Mouse (Mus musculus) left cerebral cortex, postnatal 4 days (tissue): ENCODE measurements at regions not wholly inside any gene's neighbourhood (a gene's known extent, or its start where the extent isn't known, plus 50 kb on each side); places are given as distances from the start of the nearest gene placed in this dataset.
A peak's percentile ranks its signal among the peaks of the same experiment; 100 is the strongest.

Source experiments
- DNase-seq: peaks from one replicate; pipeline ENCODE4 v3.0.0-alpha.2; 2022
- intact Hi-C: fragments of 180-260 bp; cut with DNase I; formaldehyde crosslinking; loops from one replicate; pipeline ENCODE4 v1.15.1; 2025

DNA sequence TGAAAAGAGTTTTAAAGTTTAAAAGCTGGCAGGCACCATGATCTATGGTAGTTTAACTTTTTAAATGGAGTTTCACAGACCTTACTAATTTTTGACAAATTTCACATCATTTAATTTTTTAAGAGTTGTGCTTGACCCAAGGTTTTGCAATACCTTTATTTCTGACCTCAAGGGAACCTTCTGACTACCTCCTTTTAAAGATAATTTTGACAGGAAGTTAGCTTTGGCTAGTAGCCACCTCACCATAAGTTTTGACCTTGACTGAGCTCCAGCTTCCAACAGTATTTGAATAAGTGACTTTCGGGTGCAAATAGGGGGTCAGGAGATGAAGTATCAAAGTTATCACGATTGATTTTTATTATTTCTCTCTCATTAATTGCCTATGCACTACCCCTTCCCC is 149.9 kb downstream of the Rpl36a-ps1 start:
- intact Hi-C loops, result no loop called here
- no peak for DNase-seq

DNA sequence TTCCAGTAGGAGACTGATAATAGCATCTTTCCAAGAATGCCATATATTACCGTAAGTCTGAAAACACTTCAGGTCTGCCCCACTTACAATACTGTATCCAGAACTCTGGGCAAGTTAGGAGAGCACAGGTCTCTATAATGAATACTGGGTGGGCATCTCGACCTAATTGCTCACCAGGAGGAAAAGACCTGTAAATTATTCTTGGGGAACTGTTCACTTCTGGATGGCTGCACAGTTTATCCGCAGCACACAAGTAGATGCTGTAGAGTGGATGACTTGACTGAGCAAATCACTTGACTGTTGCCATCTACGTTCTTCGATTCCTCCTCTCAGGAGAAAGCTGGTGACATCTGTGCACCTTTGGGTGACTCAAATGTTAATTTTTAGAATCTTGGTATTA is 159.8 kb downstream of the Rpl36a-ps1 start:
- DNase-seq, result no peak
- intact Hi-C loops, result no loop called here

DNA sequence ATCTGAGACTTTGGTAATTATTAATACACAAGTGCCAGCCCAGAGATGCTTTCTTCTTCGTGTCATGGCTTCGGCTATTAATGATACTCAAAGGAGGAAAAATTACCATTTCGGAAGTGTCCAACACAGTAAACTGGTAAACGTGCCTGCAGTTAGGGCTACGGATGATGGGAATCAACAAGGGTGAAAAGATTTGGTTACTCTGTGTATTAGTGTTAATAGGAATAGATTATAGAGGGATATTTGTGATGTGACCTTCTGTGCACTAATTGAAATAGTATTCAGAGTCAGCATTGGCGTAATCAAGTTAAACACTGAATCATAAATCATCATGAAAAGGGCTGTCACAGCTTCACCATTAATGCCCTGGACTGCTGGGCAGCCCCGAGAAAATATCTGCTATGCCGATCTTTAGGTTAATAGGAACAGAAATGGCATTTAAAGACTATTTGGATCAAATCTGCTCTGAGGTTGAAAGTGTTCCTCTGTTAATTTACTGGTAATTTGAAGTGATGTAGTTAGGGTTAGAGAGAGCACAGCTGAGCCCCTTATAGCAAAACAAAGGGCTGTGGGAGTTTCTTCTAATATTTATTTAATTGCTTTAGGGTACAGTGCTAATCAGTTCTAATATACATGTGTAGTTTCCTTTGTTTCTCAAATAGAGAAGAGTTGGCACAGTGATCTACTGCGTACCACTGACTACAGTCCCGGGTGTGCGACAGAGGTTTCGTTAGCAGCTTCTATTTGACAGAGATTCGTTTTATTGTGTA is 160.7 kb downstream of the Rpl36a-ps1 start:
- intact Hi-C loops, result no loop called here
- no peak for DNase-seq

DNA sequence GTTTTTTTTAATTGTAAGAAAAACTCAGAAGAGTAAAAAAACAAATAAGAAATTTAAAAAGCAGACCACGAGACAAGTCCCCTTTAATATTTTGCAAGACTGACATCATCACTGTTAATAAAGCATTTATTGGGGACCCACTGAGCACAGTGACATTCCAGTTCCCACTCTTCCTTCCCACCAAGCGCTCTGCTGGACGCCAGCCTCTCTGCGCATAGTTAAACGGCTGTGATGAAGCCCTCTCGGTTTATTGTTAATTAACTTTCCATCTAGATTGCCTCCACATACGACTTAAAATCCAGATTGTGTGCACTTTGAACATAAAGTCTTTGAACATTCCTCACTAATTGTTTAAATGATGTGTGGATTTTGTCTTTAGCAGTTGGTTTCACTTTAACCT is 161.7 kb downstream of the Rpl36a-ps1 start:
- intact Hi-C loops, result no loop called here
- DNase-seq, result peak; percentile 36

DNA sequence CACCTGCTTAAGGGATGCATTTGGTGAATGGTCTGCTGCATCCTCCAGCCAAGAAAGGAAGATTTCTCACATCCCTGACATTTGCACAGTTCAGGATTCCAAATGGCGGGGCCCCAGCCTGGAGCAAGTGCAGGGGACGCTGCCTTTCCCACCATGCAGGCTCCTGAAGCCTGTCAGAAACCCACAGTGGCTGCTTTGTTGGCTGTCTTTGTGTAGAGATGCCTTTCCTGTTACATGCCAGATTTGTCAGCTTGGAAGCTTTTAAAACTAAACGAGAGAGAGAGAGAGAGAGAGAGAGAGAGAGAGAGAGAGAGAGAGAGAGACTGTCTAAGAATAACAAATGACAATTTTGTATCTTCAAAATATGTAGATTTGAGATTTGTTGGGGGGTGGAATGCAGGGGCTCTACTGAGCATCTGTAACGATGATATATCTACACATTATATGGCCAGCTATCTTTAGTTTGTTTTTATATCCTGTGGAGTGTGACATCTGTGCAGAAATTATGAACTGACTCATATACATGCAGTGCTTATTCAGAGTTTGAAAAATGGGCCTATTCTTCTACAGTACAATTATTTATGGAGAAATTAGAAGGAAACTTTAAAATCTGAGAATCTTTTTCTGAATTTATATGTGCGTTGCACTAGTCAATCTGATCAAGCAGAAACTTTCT is 164.0 kb downstream of the Rpl36a-ps1 start:
- DNase-seq, result peak; percentile 34
- intact Hi-C loops, result no loop called here

DNA sequence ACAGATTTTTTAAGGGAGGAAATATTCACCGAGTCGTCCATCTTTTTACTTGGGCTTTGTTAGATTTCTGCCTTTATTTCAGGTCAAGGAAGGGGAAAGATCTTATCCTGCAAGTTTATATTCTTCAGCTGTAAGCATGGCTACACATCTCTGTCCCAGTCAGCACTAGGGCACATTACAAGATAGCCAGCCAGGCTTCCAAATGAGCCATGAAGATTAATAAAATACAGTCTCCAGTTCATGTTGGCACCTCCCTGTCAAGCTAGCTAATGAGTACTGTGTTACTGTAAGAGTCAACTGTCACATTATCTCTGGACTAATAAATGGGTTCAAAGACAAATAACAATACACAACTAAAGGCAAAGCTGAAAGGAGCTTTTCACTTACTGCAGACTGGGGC is 166.6 kb downstream of the Rpl36a-ps1 start:
- intact Hi-C loops, result no loop called here
- DNase-seq, result no peak

DNA sequence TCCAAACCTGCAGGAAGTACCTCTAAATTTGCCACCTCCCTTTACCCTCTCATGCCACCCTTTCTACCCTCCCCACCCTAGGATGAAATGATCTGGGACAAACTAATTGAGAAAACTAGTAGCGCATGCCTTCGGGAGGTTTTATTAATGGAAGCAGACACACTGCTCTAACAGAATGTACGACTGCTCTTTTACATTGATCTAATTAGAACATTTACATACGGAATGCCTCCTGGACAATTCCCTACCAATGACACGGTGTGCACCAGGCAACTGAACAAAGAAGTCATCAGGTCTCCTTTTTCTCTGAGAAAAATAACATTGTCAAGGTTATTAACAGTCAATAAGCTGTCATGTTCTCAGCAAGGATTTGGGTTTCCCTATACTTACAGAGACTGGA is 180.5 kb downstream of the Rpl36a-ps1 start:
- intact Hi-C loops, result no loop called here
- no peak for DNase-seq

DNA sequence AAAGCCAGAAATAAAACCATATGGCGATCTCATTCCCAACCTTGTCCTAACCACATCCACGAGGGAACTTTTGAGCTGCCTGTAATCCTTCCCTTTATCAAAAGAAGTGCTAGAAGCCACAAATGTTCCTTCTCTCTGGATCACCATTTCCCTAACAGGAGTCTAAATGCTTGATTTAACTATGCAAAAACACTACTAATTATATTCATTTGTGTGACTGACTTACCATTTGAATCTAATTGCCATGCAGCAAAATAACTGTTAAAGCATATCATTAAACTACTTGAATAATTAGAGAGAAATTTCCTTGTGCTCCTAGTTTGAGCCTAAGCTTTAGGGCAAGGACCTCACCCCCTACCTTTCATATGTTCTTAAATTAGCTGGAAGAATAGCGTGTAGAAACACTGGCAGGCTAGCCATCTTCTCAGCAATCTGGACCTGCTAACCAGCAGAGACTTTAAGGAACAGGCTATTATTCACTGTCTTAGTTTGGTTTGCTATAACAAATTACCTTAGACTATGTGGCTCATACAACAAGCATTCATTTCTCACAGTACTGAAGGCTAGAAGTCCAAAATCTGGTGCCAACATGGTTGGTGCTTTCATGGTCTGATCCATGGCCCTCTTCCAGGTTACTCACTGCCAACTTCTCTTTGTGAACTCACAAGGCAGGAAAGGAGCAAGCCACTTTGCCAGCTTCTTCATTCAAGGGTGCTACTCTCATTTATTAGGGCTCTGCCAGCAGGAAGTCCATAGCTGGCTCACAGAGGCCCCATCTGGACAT is 183.7 kb downstream of the Rpl36a-ps1 start:
- DNase-seq, result peak; percentile 71
- intact Hi-C loops, result no loop called here

DNA sequence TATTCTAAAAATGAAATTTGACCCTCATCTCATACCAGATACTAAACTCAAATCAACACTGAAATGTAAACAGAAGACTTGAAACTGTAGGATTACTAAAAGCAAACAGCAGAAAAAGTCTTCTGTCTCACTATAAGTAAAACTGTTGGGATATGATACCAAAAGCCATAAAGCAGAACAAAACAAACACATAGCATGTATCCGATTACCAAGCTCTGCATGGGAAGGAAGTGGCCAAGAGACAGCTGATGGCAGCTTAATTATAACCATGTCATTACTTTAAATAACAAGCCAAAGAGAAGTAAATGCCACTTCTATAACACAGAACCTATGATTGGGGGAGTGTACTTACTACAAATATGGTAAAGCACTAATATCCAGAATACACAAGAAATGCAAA is 186.0 kb downstream of the Rpl36a-ps1 start:
- no peak for DNase-seq
- intact Hi-C loops, result no loop called here

DNA sequence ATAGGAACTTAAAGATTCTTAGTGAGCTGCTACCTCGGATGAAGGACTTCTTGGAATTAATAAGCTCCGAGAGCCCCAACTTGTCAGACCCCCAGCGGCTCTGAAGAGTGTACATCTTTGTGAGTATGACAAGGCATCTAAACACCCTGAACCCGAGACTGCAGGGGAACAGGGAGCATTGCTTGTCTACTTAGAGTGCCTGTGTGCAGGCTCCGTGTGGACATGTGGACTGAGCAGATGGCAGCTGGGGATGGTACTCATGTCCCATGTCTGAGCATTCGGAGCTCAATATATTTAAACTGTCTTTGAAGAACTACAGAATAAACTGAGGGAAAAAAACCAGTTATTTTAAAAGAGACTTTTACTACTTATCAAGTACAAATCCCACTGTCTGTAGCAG is 189.1 kb downstream of the Rpl36a-ps1 start:
- intact Hi-C loops, result no loop called here

DNA sequence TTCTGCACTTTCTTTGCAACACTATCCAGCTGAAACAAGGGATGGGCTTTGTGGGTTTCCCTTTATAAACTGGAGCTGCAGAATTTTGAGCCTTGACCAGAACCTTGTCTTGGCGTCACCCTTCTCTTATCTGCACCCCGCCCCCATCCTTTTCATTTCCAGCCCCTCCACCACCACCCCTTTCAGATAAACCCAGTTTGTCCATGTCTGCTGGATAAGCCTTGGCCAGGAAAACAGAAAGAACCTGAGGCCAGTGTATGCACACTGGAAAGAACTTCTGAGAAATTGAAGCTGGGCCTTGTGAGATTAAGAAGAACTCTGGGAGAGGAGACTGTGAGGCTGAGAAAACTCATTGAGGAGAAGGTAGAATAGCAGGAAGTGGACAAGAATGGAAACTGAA is 192.8 kb downstream of the Rpl36a-ps1 start:
- no peak for DNase-seq
- intact Hi-C loops, result no loop called here

More for the DNA sequence above, 189.1 kb downstream of the Rpl36a-ps1 start:
- no peak for DNase-seq

DNA sequence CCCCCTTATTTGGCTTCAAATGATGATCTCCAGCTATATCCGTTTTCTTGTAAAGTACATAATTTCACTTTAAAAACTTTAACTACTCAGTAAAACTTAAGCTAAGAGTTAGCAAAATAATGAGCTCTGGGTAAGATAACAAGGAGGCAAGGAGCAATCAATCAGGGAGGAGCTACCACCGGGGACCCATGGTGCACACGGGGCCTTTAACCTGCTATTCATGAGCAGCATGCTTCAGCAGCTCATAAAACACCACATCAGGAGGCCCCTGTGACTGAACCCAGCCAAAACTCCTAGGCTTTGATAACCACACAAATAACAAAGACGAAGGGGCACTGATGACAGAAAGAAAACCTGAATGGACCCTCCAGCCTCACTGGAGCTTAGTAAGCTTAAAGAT is 202.1 kb downstream of the Rpl36a-ps1 start:
- DNase-seq, result no peak

DNA sequence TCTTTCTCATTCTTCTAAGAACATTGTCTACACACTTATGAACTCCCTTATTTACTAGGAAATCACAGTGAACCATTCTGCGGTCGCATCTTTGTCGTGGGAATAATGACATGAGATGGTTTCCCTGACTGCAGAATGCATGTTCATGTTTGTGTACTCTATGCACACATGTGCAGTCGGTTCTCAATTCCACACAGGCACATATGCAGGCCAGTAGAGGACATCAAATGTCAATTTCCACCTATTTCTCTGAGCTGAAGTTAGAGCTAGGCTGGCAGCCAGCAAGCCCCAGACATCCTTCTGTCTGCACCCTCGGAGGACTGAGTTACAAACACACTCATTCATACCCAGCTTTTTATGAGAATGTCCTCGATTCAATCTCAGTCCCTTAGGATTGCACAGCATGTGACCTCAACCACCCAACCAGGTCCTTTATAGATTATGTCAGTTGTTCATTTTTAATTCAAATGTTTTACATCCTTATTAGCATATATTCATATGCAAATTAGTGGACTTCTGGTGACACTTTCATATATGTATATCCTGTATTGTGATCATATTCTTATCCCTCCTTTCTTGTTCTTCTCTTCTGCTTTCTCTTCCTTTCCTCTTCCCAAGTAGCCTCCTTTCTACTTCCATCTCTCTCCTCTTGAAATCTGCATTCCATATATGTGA is 202.7 kb downstream of the Rpl36a-ps1 start:
- no peak for DNase-seq
- intact Hi-C loops, result no loop called here

More for the DNA sequence above, 202.1 kb downstream of the Rpl36a-ps1 start:
- intact Hi-C loops, result no loop called here

DNA sequence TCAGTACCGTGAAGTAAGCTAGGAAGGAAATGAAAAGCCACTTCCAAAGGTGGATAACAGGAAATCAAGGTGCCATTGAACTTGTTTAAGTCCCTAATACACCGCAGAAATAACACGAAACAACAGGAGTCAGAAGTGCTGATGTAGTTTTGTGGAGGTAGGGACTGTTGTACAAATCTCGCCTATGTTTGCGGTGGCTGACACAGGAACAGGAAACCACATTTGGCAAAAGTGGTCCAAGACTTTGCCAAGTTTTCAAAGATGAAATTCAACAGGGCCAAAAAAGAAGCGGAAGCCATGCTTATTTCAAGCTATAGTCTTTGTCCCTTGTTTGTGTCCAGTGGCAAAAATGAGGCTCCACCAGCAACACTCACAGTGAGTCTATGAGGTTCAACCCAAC is 204.3 kb downstream of the Rpl36a-ps1 start:
- DNase-seq, result no peak
- intact Hi-C loops, result no loop called here

DNA sequence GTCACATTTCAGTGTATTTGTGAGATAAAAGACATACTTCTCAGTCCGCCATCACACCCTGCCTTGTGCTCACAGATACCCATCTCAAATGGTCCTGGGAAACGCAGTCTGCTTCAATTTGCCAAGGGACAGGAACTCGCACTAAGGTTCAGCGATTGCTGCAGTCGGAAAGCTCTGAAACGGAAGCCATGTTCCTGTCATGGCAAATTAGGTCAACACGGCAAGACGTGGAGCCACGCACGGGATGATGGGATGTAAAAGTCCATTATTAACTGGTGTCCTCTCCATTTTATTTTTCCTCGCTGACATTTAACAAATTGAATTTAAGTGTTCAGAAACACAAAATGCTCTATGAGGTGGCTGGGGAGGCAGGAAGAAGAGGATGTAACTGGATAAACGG is 212.4 kb downstream of the Rpl36a-ps1 start:
- no peak for DNase-seq
- intact Hi-C loops, result no loop called here

DNA sequence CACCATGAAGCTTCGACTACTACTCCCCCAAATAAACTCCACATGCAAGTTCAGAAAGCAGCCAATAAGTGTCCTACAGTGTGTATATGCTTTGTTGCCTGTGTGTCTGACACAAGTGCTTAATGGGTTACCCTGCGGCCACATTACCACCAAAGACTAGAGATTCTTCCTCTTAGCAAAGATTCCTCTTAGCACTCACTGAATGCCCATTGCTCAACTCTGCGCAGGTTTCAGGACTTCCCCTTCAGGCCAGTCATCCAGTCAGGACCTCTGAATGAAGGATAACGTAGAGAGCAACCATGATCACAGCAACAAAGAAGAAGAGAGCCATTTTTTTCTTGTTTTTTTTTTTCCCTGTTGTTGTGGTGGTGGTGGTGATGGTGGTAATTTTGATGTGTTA is 222.0 kb downstream of the Rpl36a-ps1 start:
- DNase-seq, result no peak
- intact Hi-C loops, result no loop called here

DNA sequence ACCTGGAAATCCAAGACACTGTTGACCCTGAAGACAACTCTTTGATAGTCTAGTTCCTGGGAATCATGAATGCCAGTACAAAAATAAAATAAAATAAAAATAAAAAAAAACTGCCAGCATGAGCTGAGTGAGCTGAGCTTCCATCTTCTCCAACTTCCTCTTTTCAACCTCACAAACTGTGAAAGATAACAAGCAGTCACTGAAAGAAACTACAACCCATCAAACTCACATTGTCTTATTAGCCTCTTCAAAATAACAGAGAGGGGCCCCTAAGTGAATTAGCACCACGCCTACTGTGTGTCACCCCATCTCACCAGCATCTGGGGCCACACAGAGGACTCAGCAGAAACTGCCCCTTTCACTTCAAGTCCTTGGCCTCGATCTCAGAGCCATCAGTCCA is 225.3 kb downstream of the Rpl36a-ps1 start:
- no peak for DNase-seq
- intact Hi-C loops, result no loop called here

DNA sequence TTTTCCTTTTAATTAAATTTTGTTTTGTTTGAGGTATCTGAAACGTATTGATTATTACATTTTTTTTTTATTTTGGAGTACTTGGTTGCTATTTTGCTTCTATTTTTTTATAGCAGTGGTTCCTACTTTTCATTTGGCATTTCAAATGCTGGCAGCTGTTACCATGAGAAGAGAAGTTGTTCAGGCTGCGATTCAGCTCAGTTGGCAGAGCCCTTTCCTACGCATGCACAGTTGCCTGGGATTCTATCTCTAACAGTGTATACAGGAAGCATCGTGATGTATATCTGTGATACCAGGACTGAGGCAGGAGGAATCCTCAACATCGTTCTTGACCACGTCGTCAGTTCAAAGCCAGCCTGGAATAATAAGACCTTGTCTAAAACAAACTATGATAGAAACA is 226.6 kb downstream of the Rpl36a-ps1 start:
- intact Hi-C loops, result no loop called here
- DNase-seq, result no peak

DNA sequence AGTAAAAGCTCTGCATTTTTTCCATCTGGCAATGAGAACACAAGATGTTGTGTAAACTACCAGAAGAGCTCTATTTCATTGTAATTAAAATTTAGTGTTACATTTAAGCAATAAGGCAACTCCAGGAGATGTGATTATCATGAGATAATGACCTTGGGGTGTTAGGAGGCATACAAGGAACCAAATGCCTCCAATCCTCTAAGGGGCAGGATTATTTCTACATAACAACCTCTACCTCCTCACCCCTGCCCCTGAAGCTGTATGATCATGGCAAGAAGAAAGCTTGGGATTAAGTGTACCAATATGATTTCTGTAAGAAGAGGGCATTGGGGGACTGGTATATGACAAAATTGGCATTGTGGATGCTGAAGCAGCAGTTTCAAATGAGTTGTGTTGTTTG is 228.8 kb downstream of the Rpl36a-ps1 start:
- DNase-seq, result no peak
- intact Hi-C loops, result no loop called here

DNA sequence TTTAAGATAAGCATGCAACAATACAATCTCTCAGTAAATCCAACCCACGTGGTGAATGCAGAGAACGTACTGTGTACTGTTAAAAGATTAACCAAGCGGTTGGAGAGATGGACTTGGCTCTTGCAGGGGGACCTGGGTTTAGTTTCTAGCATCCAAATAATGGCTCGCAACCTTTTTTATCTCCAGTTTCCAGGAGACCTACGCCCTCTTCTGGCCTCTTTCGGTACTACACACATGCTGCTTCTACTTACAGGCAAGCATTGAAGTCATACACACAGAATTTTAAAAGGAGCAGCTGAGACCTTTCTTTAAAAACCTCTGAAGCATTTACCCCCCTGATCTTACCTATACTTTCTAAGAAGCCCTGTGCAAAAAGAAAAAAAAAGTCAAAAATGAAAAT is 243.4 kb downstream of the Rpl36a-ps1 start:
- intact Hi-C loops, result no loop called here

More for the DNA sequence above, 243.4 kb downstream of the Rpl36a-ps1 start:
- DNase-seq, result no peak
